Mouse (Mus musculus) heart, embryonic 16.5 days (tissue): ENCODE data around the gene Wfdc9. TPM values are rescaled to one million over a fixed set of nuclear protein-coding genes. Genes with fewer than 3 reads are reported as not detected.

Experiments used
- ATAC-seq: fragments of 200-750 bp; cut with Nextera tagmentation; replicated peaks from 2 replicates; pipeline ENCODE4 v1.8.0; 2017; ENCODE audit warnings: moderate number of reproducible peaks; ENCODE audit not compliant: insufficient read depth, low FRiP score; ENCODE audit errors: extremely low read depth
- H3K27ac ChIP-seq: fragments of 300-500 bp; sonication (generic); 2 replicates; pipeline ENCODE4 v1.5.1; 2014; ENCODE audit warnings: mild to moderate bottlenecking, low read length, control low read depth, moderate library complexity
- H3K27me3 ChIP-seq: fragments of 300-500 bp; sonication (generic); 2 replicates; pipeline ENCODE4 v1.6.1; 2014; ENCODE audit warnings: low read length, mixed read lengths; ENCODE audit not compliant: control insufficient read depth, insufficient read depth
- H3K36me3 ChIP-seq: fragments of 300-500 bp; sonication (generic); 2 replicates; pipeline ENCODE4 v1.6.1; 2014; ENCODE audit not compliant: control insufficient read depth, insufficient read depth
- H3K4me1 ChIP-seq: fragments of 300-500 bp; sonication (generic); 2 replicates; pipeline ENCODE4 v1.6.1; 2014; ENCODE audit warnings: low read length, mixed read lengths; ENCODE audit not compliant: control insufficient read depth, insufficient read depth
- H3K4me2 ChIP-seq: fragments of 300-500 bp; sonication (generic); 2 replicates; pipeline ENCODE4 v1.6.1; 2014; ENCODE audit warnings: low read depth, mild to moderate bottlenecking, control low read depth, low read length
- H3K4me3 ChIP-seq: fragments of 300-500 bp; sonication (generic); 2 replicates; pipeline ENCODE4 v1.5.1; 2014; ENCODE audit warnings: mild to moderate bottlenecking, control low read depth, low read length
- H3K9ac ChIP-seq: fragments of 300-500 bp; sonication (generic); 2 replicates; pipeline ENCODE4 v1.6.1; 2014; ENCODE audit warnings: low read length, control low read depth
- H3K9me3 ChIP-seq: fragments of 300-500 bp; sonication (generic); replicated peaks from 2 replicates; pipeline ENCODE4 v1.6.1; 2016; ENCODE audit warnings: low read length; ENCODE audit not compliant: control insufficient read depth
- WGBS: fragments of 180-500 bp; shearing (Covaris S2); extraction: QIAGEN DNeasy Blood & Tissue Kit; methylation state at CpG from one replicate; pipeline ENCODE4 v1.1.7; 2014; 5-methylcytosine and 5-hydroxymethylcytosine counted together
- polyA plus RNA-seq: library from polyadenylated mRNA; unstranded; fragments of >200 nt; fragmentation: Nextera tagmentation; extraction: Ambion mirVana; gene quantifications from 2 replicates; pipeline ENCODE4 v1.2.1, GENCODE M21; 2015

The Wfdc9 gene
- polyA plus RNA-seq, 1 experiment from 2014 or later = not detected

DNA sequence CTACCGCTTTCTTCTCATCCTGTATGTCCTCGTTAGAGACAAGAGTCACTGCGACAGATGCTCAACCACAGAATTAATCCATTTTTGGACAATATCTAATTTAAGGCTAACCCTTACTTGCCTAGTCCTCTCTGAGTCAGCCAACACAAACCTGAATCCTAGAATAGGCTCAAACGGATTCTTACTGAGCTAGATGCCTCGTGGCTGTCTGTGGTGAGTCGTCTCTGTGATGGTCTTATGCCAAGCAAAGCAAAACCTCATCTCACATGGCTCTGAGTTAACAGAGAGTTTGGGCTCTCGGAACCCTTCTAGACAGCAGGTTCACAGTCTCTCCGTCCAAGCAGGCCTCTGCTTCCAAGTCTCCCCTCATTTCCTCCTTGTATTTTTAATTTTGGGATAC is 52.0 kb downstream of the Wfdc9 start:
- Histone ChIP-seq H3K9ac (no peak overlapping the region), H3K27ac (no peak overlapping the region), H3K4me2 (no peak overlapping the region), H3K4me3 (no peak overlapping the region), H3K9me3 (no peaks in the 10 kb centered on the region), H3K36me3 (no peaks in the 10 kb centered on the region), H3K27me3 (peaks cover 3% of the 10 kb centered on the region; the same call in 1 of the 2 replicates), H3K4me1 (no peaks in the 10 kb centered on the region)
- 82% methylated on average over 8 of the region's 8 CpGs for WGBS
- no peak for ATAC-seq

DNA sequence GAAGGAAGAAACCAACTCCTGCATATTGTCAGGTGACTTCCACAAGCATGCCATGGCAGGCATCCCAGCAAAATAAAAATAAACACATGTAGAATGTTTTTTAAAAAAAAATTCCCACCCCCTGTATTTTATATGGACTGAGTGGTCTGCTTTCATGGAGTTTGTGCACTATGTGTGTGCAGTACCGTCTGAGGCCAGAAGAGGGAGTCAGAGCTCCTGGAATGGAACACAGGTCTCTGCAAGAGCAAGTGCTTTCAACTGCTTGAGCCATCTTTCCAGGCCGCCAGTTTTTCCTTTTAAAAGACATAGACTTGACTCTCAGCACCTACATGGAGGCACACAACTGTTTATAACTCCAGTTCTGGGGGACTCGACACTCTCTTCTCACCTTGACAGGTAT is 52.9 kb downstream of the Wfdc9 start:
- no peak for ATAC-seq
- H3K9ac ChIP-seq = no peak overlapping the region
- 76% methylated on average over 3 of the region's 3 CpGs for WGBS

DNA sequence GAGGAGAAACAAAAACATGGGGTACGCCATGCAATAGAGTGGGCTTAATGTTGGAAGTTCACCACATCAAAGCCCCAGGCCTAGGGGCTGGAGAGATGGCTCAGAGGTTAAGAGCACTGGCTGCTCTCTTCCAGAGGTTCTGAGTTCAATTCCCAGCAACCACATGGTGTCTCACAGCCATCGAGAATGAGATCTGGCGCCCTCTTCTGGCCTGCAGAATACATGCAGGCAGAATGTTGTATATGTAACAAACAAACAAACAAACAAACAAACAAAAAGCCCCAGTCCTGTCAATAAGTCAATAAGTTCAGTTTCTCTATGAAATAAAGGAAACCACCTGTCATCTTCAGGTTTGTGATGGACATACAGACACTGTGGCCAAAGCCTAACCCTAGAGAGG is 56.2 kb downstream of the Wfdc9 start:
- Histone ChIP-seq H3K4me3 (no peak overlapping the region), H3K9ac (no peak overlapping the region), H3K27ac (no peak overlapping the region), H3K4me2 (no peak overlapping the region), H3K27me3 (no peaks in the 10 kb centered on the region), H3K9me3 (no peaks in the 10 kb centered on the region), H3K4me1 (no peaks in the 10 kb centered on the region), H3K36me3 (no peaks in the 10 kb centered on the region)
- ATAC-seq = no peak
- 58% methylated on average over 3 of the region's 3 CpGs for WGBS

More for the DNA sequence above, 52.9 kb downstream of the Wfdc9 start:
- Histone ChIP-seq H3K27me3 (peaks cover 2% of the 10 kb centered on the region; the same call in 1 of the 2 replicates), H3K36me3 (no peaks in the 10 kb centered on the region), H3K4me2 (no peak overlapping the region), H3K27ac (no peak overlapping the region), H3K4me3 (no peak overlapping the region), H3K4me1 (no peaks in the 10 kb centered on the region), H3K9me3 (no peaks in the 10 kb centered on the region)

Other genes starting within 250 kb of the Wfdc9 start
- 48.0 and 61.1 TPM in 2 replicates for gene Sdc4, start 212.7 kb downstream of the Wfdc9 start, polyA plus RNA-seq
- 33.4 and 41.7 TPM in 2 replicates for gene Sys1, start 199.6 kb downstream of the Wfdc9 start, polyA plus RNA-seq
- 11.6 and 12.1 TPM in 2 replicates for gene Gm20458, start 195.6 kb downstream of the Wfdc9 start, polyA plus RNA-seq
- gene Trp53tg5, start 182.9 kb downstream of the Wfdc9 start, polyA plus RNA-seq = not detected in 2 replicates
- 10.6 and 16.4 TPM in 2 replicates for gene Dbndd2, start 170.5 kb downstream of the Wfdc9 start, polyA plus RNA-seq
- gene Pigt, start 159.1 kb downstream of the Wfdc9 start, polyA plus RNA-seq = 45.3 and 46.2 TPM in 2 replicates
- 21.3 and 50.0 TPM in 2 replicates for gene Wfdc2, start 94.2 kb downstream of the Wfdc9 start, polyA plus RNA-seq
- gene Spint3, start 83.1 kb downstream of the Wfdc9 start, polyA plus RNA-seq = not detected in 2 replicates
- 0.19 and 0.30 TPM in 2 replicates for gene Wfdc6a, start 71.1 kb downstream of the Wfdc9 start, polyA plus RNA-seq
- not detected in 2 replicates for gene Eppin, start 63.0 kb downstream of the Wfdc9 start, polyA plus RNA-seq
- gene Wfdc6b, start 43.1 kb downstream of the Wfdc9 start, polyA plus RNA-seq = not detected in 2 replicates
- gene Wfdc8, start 43.0 kb downstream of the Wfdc9 start, polyA plus RNA-seq = not detected in 2 replicates
- not detected in 2 replicates for gene Wfdc16, start 17.8 kb downstream of the Wfdc9 start, polyA plus RNA-seq
- 0.35 TPM in 1 of 2 replicates, not detected in the other for gene Wfdc10, start 537 bp downstream of the Wfdc9 start, polyA plus RNA-seq
- not detected in 2 replicates for gene Wfdc11, start 17.5 kb upstream of the Wfdc9 start, polyA plus RNA-seq
- 0.35 TPM in 1 of 2 replicates, not detected in the other for gene Wfdc13, start 28.5 kb upstream of the Wfdc9 start, polyA plus RNA-seq
- not detected in 2 replicates for gene Spint4, start 41.9 kb upstream of the Wfdc9 start, polyA plus RNA-seq
- gene Spint5, start 58.7 kb upstream of the Wfdc9 start, polyA plus RNA-seq = not detected in 2 replicates
- gene Wfdc3, start 89.3 kb upstream of the Wfdc9 start, polyA plus RNA-seq = 0.51 and 0.80 TPM in 2 replicates
- 56.0 and 58.7 TPM in 2 replicates for gene Dnttip1, start 89.4 kb upstream of the Wfdc9 start, polyA plus RNA-seq
- gene Ube2c, start 113.3 kb upstream of the Wfdc9 start, polyA plus RNA-seq = 388 and 390 TPM in 2 replicates
- 6.7 and 28.8 TPM in 2 replicates for gene Tnnc2, start 123.4 kb upstream of the Wfdc9 start, polyA plus RNA-seq
- gene Snx21, start 129.2 kb upstream of the Wfdc9 start, polyA plus RNA-seq = 40.6 and 45.6 TPM in 2 replicates
- 15.7 and 16.7 TPM in 2 replicates for gene Acot8, start 148.3 kb upstream of the Wfdc9 start, polyA plus RNA-seq
- 5.9 and 6.4 TPM in 2 replicates for gene Zswim3, start 148.5 kb upstream of the Wfdc9 start, polyA plus RNA-seq
- gene Zswim1, start 166.1 kb upstream of the Wfdc9 start, polyA plus RNA-seq = 10.6 and 12.1 TPM in 2 replicates
- 0.42 TPM in 1 of 2 replicates, not detected in the other for gene Spata25, start 172.0 kb upstream of the Wfdc9 start, polyA plus RNA-seq
- gene Ctsa, start 176.3 kb upstream of the Wfdc9 start, polyA plus RNA-seq = 173 and 184 TPM in 2 replicates
- gene Neurl2, start 176.9 kb upstream of the Wfdc9 start, polyA plus RNA-seq = 50.6 and 52.8 TPM in 2 replicates
- gene Pltp, start 201.1 kb upstream of the Wfdc9 start, polyA plus RNA-seq = 52.0 and 67.2 TPM in 2 replicates
- gene Pcif1, start 222.7 kb upstream of the Wfdc9 start, polyA plus RNA-seq = 53.4 and 54.5 TPM in 2 replicates